Mouse (Mus musculus) neural tube, embryonic 15.5 days (tissue): ENCODE measurements at regions not wholly inside any gene's neighbourhood (a gene's known extent, or its start where the extent isn't known, plus 50 kb on each side); places are given as distances from the start of the nearest gene placed in this dataset. TPM values are rescaled to one million over a fixed set of nuclear protein-coding genes. Genes with fewer than 3 reads are reported as not detected.

ENCODE experiments used
- ATAC-seq: fragments of 200-750 bp; cut with Nextera tagmentation; 2 replicates; pipeline ENCODE4 v1.8.0; 2017; ENCODE audit warnings: mild to moderate bottlenecking, moderate TSS enrichment, moderate library complexity; ENCODE audit not compliant: low FRiP score
- H3K27ac ChIP-seq: fragments of 300-500 bp; sonication (generic); replicated peaks from 2 replicates; pipeline ENCODE4 v1.5.1; 2015; ENCODE audit warnings: mild to moderate bottlenecking, inconsistent platforms
- H3K27me3 ChIP-seq: fragments of 300-500 bp; sonication (generic); replicated peaks from 2 replicates; pipeline ENCODE4 v1.6.1; 2015; ENCODE audit warnings: inconsistent platforms
- H3K36me3 ChIP-seq: fragments of 300-500 bp; sonication (generic); 2 replicates; pipeline ENCODE4 v1.6.1; 2015; ENCODE audit warnings: inconsistent platforms
- H3K4me1 ChIP-seq: fragments of 300-500 bp; sonication (generic); 2 replicates; pipeline ENCODE4 v1.6.1; 2015; ENCODE audit warnings: inconsistent platforms
- H3K4me2 ChIP-seq: fragments of 300-500 bp; sonication (generic); 2 replicates; pipeline ENCODE4 v1.6.1; 2015; ENCODE audit warnings: inconsistent platforms, mild to moderate bottlenecking, moderate library complexity
- H3K4me3 ChIP-seq: fragments of 300-500 bp; sonication (generic); replicated peaks from 2 replicates; pipeline ENCODE4 v1.5.1; 2015; ENCODE audit warnings: mild to moderate bottlenecking, inconsistent platforms
- H3K9ac ChIP-seq: fragments of 300-500 bp; sonication (generic); replicated peaks from 2 replicates; pipeline ENCODE4 v1.6.1; 2015; ENCODE audit warnings: mild to moderate bottlenecking, inconsistent platforms
- H3K9me3 ChIP-seq: fragments of 300-500 bp; sonication (generic); replicated peaks from 2 replicates; pipeline ENCODE4 v1.6.1; 2016; ENCODE audit warnings: inconsistent platforms
- WGBS: fragments of 180-500 bp; shearing (Covaris S2); methylation state at CpG from one replicate; pipeline ENCODE4 v1.1.7; 2015; ENCODE audit warnings: mixed read lengths; 5-methylcytosine and 5-hydroxymethylcytosine counted together
- microRNA-seq: library from miRNA; unstranded; fragments of <30 nt; microRNA quantifications from one replicate; pipeline ENCODE4, GENCODE M21; 2017

- Histone ChIP-seq H3K4me1 (no peaks in the 10 kb centered on the region), H3K27me3 (no peaks in the 10 kb centered on the region), H3K4me3 (no peak overlapping the region), H3K4me2 (no peak overlapping the region), H3K9me3 (no peaks in the 10 kb centered on the region), H3K27ac (no peak overlapping the region), H3K36me3 (no peaks in the 10 kb centered on the region), H3K9ac (no peak overlapping the region)
- no peak for ATAC-seq
- 91% methylated on average over 4 of the region's 4 CpGs for WGBS
Observed at GRCm38 (mm10) chr1:77298713-77299132, 216.2 kb downstream of the Epha4 start.

- Histone ChIP-seq H3K4me3 (no peak overlapping the region), H3K4me1 (no peaks in the 10 kb centered on the region), H3K27ac (no peak overlapping the region), H3K27me3 (no peaks in the 10 kb centered on the region), H3K4me2 (no peak overlapping the region), H3K9me3 (no peaks in the 10 kb centered on the region), H3K9ac (no peak overlapping the region), H3K36me3 (no peaks in the 10 kb centered on the region)
- 87% methylated on average over 2 of the region's 2 CpGs for WGBS
- ATAC-seq: no peak
Observed at GRCm38 (mm10) chr1:77300806-77301205, 214.1 kb downstream of the Epha4 start.

GRCm38 (mm10) chr1:77304770-77305169 is 210.1 kb downstream of the Epha4 start:
- Histone ChIP-seq H3K9ac (no peak overlapping the region), H3K27ac (no peak overlapping the region), H3K4me3 (no peak overlapping the region), H3K4me1 (no peaks in the 10 kb centered on the region), H3K4me2 (no peak overlapping the region), H3K36me3 (no peaks in the 10 kb centered on the region), H3K9me3 (no peaks in the 10 kb centered on the region), H3K27me3 (0 out of 2 replicates have a peak, but pooled peaks cover 5% of the 10 kb centered on the region)
- 45% methylated on average over 2 of the region's 2 CpGs for WGBS
- ATAC-seq: no peak

- WGBS: 60% methylated on average over 4 of the region's 4 CpGs
- Histone ChIP-seq H3K4me1 (no peaks in the 10 kb centered on the region), H3K36me3 (no peaks in the 10 kb centered on the region), H3K4me2 (no peak overlapping the region), H3K27me3 (0 out of 2 replicates have a peak, but pooled peaks cover 5% of the 10 kb centered on the region), H3K27ac (no peak overlapping the region), H3K4me3 (no peak overlapping the region), H3K9me3 (no peaks in the 10 kb centered on the region), H3K9ac (no peak overlapping the region)
- no peak for ATAC-seq
Observed at GRCm38 (mm10) chr1:77307745-77308144, 207.1 kb downstream of the Epha4 start.

- no peak for ATAC-seq
- Histone ChIP-seq H3K4me1 (no peaks in the 10 kb centered on the region), H3K9me3 (no peaks in the 10 kb centered on the region), H3K36me3 (no peaks in the 10 kb centered on the region), H3K4me3 (no peak overlapping the region), H3K27me3 (no peaks in the 10 kb centered on the region), H3K27ac (no peak overlapping the region), H3K9ac (no peak overlapping the region), H3K4me2 (no peak overlapping the region)
- WGBS: 72% methylated on average over 3 of the region's 3 CpGs
Observed at GRCm38 (mm10) chr1:77313119-77313518, 201.8 kb downstream of the Epha4 start.

- no peak for ATAC-seq
- 71% methylated on average over 3 of the region's 3 CpGs for WGBS
- H3K27me3 ChIP-seq: no peaks in the 10 kb centered on the region
- H3K27ac ChIP-seq: no peak overlapping the region
- H3K4me2 ChIP-seq: no peak overlapping the region
- H3K4me3 ChIP-seq: no peak overlapping the region
- H3K9me3 ChIP-seq: no peaks in the 10 kb centered on the region
- no peaks in the 10 kb centered on the region for H3K4me1 ChIP-seq
- no peak overlapping the region for H3K9ac ChIP-seq
- H3K36me3 ChIP-seq: no peaks in the 10 kb centered on the region
Observed at GRCm38 (mm10) chr1:77315347-77315746, 199.5 kb downstream of the Epha4 start.

- H3K36me3 ChIP-seq: no peaks in the 10 kb centered on the region
- no peak overlapping the region for H3K4me3 ChIP-seq
- no peak overlapping the region for H3K9ac ChIP-seq
- no peak for ATAC-seq
- no peaks in the 10 kb centered on the region for H3K4me1 ChIP-seq
- no peaks in the 10 kb centered on the region for H3K27me3 ChIP-seq
- no peaks in the 10 kb centered on the region for H3K9me3 ChIP-seq
- no peak overlapping the region for H3K4me2 ChIP-seq
- WGBS: 73% methylated on average over 9 of the region's 9 CpGs
- H3K27ac ChIP-seq: no peak overlapping the region
Observed at GRCm38 (mm10) chr1:77316198-77316597, 198.7 kb downstream of the Epha4 start.

Small RNA genes lying in the stretch of these regions (microRNA-seq; reads per million reads assigned to microRNA genes)
- not detected for gene Mir6343
